Mouse (Mus musculus) megakaryocyte, embryonic 14.5 days (primary cell): ENCODE results near the gene Fto.

Experiments used
- FLI1 ChIP-seq: IDR thresholded peaks from 2 replicates; pipeline ENCODE4 v1.6.1; 2012; ENCODE audit warnings: low read length, inconsistent platforms, mixed read lengths
- GATA1 ChIP-seq: IDR thresholded peaks from 3 replicates; pipeline ENCODE4 v1.6.1; 2012; ENCODE audit warnings: mixed read lengths, low read length, inconsistent platforms, borderline replicate concordance

DNA sequence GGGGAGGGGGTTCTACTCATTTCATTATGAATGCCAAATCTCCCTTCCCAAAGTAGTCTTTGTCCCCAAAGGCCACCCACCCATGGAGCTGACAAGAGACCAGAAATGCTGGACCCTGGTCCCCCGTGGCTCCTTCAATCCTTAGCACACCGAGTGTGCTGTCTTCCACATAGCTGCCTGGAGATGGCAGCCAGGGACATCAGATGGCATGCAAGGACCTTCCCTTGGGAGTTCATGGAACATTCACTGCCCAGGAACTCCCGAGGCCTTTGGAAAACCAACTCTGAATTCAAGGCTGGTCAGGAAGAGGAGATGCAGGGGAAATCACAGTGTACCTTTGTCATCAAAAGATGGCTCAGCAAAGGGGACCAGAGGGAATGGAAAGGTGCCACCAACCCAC, 372.1 kb downstream of the Fto start:
- TF ChIP-seq FLI1 (no peak), GATA1 (no peak)
